In the genomic region with DNA sequence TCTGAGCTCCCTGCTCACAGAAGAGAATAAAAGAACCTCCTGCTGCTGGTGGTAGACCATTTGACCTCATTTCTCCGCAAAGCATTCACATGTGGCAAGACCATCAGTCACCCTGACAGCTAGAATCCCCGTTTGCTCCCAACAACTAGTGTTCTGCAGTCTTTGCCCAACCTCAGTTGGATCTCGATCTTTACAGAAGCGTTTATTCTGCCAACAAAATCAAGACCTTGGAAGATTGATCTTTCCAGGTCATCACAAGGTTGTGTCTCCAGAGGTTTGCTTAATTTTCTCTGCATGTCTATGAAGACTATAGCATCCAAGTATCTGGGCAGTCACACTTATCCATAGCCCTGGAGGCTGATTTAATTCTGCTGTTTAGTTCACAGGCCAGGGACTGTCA, we compare ENCODE assay signal across 27 mouse cellular contexts.
DNase-seq lines count a peak whose midpoint lies in the region; ATAC-seq lines count a peak whose summit lies in the region.
"Had no signal": no experiment of that assay in that cellular context is flagged by ENCODE, and none has a peak within 500 bp of the region (broad histone marks: within the 10 kb centered on the region; RNA-seq: fewer than 3 reads in every experiment).

No protein-coding gene starts in this region.

- H3K27ac ChIP-seq in limb, embryonic 11.5 days (replicated peaks; ENCODE audit: low read depth, low read length): no peak overlapping the region
- no peak overlapping the region for H3K27ac ChIP-seq in limb, embryonic 10.5 days
- H3K27ac ChIP-seq: embryonic facial prominence, embryonic 12.5 days; heart, embryonic 13.5 days; limb, embryonic 12.5 days; liver, embryonic 15.5 days; midbrain, embryonic 13.5 days; neural tube, embryonic 12.5 days had no signal

- H3K9me3 ChIP-seq in limb, embryonic 11.5 days (ENCODE audit: control insufficient read depth, low read length): no peaks in the 10 kb centered on the region
- H3K9me3 ChIP-seq in limb, embryonic 10.5 days (replicated peaks): no peaks in the 10 kb centered on the region
- H3K9me3 ChIP-seq: embryonic facial prominence, embryonic 12.5 days; G1E; heart, embryonic 13.5 days; limb, embryonic 12.5 days; liver, embryonic 15.5 days; midbrain, embryonic 13.5 days; neural tube, embryonic 12.5 days had no signal

- H3K27me3 ChIP-seq in limb, embryonic 11.5 days (ENCODE audit: control insufficient read depth, insufficient read depth, low read length): no peaks in the 10 kb centered on the region
- no peaks in the 10 kb centered on the region for H3K27me3 ChIP-seq in limb, embryonic 10.5 days (ENCODE audit: low read depth, poor library complexity, severe bottlenecking)
- H3K27me3 ChIP-seq: embryonic facial prominence, embryonic 12.5 days; heart, embryonic 13.5 days; limb, embryonic 12.5 days; liver, embryonic 15.5 days; midbrain, embryonic 13.5 days; neural tube, embryonic 12.5 days had no signal

- H3K9ac ChIP-seq in limb, embryonic 11.5 days (ENCODE audit: low read length): no peak overlapping the region
- H3K9ac ChIP-seq: embryonic facial prominence, embryonic 12.5 days; heart, embryonic 13.5 days; limb, embryonic 12.5 days; liver, embryonic 15.5 days; lung, embryonic 14.5 days; midbrain, embryonic 13.5 days; neural tube, embryonic 12.5 days had no signal

- H3K36me3 ChIP-seq in limb, embryonic 11.5 days (ENCODE audit: control insufficient read depth, insufficient read depth, low read length): no peaks in the 10 kb centered on the region
- no peaks in the 10 kb centered on the region for H3K36me3 ChIP-seq in limb, embryonic 10.5 days
- H3K36me3 ChIP-seq: embryonic facial prominence, embryonic 12.5 days; G1E; heart, embryonic 13.5 days; limb, embryonic 12.5 days; liver, embryonic 15.5 days; midbrain, embryonic 13.5 days; neural tube, embryonic 12.5 days had no signal

- no peak for ATAC-seq in limb, embryonic 11.5 days (ENCODE audit: insufficient number of reproducible peaks, low FRiP score, low TSS enrichment, low read depth)
- ATAC-seq in granulocyte monocyte progenitor cell, adult 5-6 weeks (replicated peaks; ENCODE audit: poor library complexity, severe bottlenecking): no peak
- ATAC-seq: forebrain, embryonic 14.5 days; midbrain, embryonic 13.5 days had no signal

- DNase-seq in adrenal gland, adult (ENCODE audit: inconsistent age in 2 of 2, low spot score in 1 of 2): peak; percentile 17 to 73
- DNase-seq in adrenal gland, adult 18-20 months (ENCODE audit: low spot score in 2 of 2): no peak
- DNase-seq in limb, embryonic 11.5 days (ENCODE audit: low spot score): peak; percentile 12
- DNase-seq in limb, embryonic 10.5 days (ENCODE audit: low spot score): no peak
- DNase-seq in embryo, embryonic 10 days (ENCODE audit: low spot score): peak; percentile 82
- peak; percentile 74 for DNase-seq in mesoderm, embryonic 11.5 days (ENCODE audit: low read depth, low spot score)
- no peak for DNase-seq in B cell, adult 2 months
- DNase-seq: cerebellum, adult 11-12 months; cerebellum, adult 9-11 months; gastrocnemius, postnatal 36 days; heart, postnatal 10 days; kidney, adult 8-10 months; kidney, postnatal 10 days; layer of hippocampus, adult 9-11 months; lung, postnatal 14 days; thymus, adult 2 months; thymus, postnatal 36 days had no signal

- H3K4me1 ChIP-seq in limb, embryonic 11.5 days (ENCODE audit: control insufficient read depth, insufficient read depth, low read length): no peaks in the 10 kb centered on the region
- no peaks in the 10 kb centered on the region for H3K4me1 ChIP-seq in limb, embryonic 10.5 days
- H3K4me1 ChIP-seq: embryonic facial prominence, embryonic 12.5 days; limb, embryonic 12.5 days; liver, embryonic 15.5 days; neural tube, embryonic 12.5 days had no signal

- WGBS in limb, embryonic 11.5 days: 25% methylated on average over 4 of the region's 4 CpGs
- 25% methylated on average over 4 of the region's 4 CpGs for WGBS in limb, embryonic 10.5 days

- H3K4me3 ChIP-seq in limb, embryonic 11.5 days (ENCODE audit: low read depth, low read length): no peak overlapping the region
- no peak overlapping the region for H3K4me3 ChIP-seq in limb, embryonic 10.5 days
- H3K4me3 ChIP-seq: embryonic facial prominence, embryonic 12.5 days; heart, embryonic 13.5 days; limb, embryonic 12.5 days; liver, embryonic 15.5 days; midbrain, embryonic 13.5 days; neural tube, embryonic 12.5 days had no signal

- no peak overlapping the region for H3K4me2 ChIP-seq in limb, embryonic 11.5 days (ENCODE audit: low read depth, severe bottlenecking)
- H3K4me2 ChIP-seq: embryonic facial prominence, embryonic 12.5 days; heart, embryonic 13.5 days; limb, embryonic 12.5 days; liver, embryonic 15.5 days; lung, embryonic 14.5 days; midbrain, embryonic 13.5 days; neural tube, embryonic 12.5 days had no signal

Comparison
In these comparisons a context has a peak if more than half of its experiments do, and no peak if none do; other contexts are left out.
1. DNase-seq: peak in adrenal gland, adult (2 of 2), limb, embryonic 11.5 days (single experiment), embryo, embryonic 10 days (single experiment) and mesoderm, embryonic 11.5 days (single experiment); none in adrenal gland, adult 18-20 months (0 of 2), limb, embryonic 10.5 days (single experiment) and B cell, adult 2 months (0 of 2).